Mouse (Mus musculus): ENCODE results near the gene Ncaph. TPM values are rescaled to one million over a fixed set of nuclear protein-coding genes. Genes with fewer than 3 reads are reported as not detected.

The Ncaph gene
- total and polyA plus RNA-seq, 3 experiments = 53.4 to 74.1 (median 55.3) TPM

DNA sequence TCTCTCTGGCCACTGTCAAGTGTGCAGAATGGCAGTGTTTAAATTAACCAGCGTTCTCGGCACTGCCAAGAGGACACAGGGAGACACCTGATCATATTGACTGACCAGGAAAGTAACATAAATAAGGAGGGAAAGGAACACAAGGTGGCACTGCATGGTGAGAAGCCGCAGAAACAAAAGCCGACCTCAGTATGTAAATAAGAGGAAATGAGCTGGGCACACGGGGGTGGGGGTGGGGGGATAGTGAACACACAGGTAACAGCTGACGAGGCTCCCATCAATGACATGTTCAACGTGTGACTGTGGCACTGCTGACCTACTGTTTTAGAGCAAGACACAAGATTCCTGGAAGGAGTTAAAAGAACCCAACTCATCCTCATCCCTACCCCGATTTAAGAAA is 2.4 kb downstream of the Ncaph start (continued):
- TF ChIP-seq ZKSCAN1 (IDR thresholded peaks at IDR 0.05; ENCODE audit: borderline replicate concordance, low read depth, low read length) = no peak
- peak; percentile 76 for TF ChIP-seq MXI1 (IDR thresholded peaks at IDR 0.05; ENCODE audit: low read depth, low read length)
- TF ChIP-seq CHD1 (IDR thresholded peaks at IDR 0.05; ENCODE audit: low read depth, low read length) = no peak
- no peak for TF ChIP-seq RCOR1 (conservative IDR thresholded peaks at IDR 0.05; ENCODE audit: low read depth, low read length)
- no peak for TF ChIP-seq ZNF384 (IDR thresholded peaks at IDR 0.05; ENCODE audit: low read depth, low read length)
- no peak for TF ChIP-seq HCFC1 (IDR thresholded peaks at IDR 0.05; ENCODE audit: low read depth, low read length)
- TF ChIP-seq SIN3A (IDR thresholded peaks at IDR 0.05; ENCODE audit: low read length) = peak; percentile 96
- no peak for TF ChIP-seq PAX5 (IDR thresholded peaks at IDR 0.05; ENCODE audit: low read length)
- no peak for TF ChIP-seq NELFE (IDR thresholded peaks at IDR 0.05; ENCODE audit: low read depth, low read length)
- no peak for TF ChIP-seq E2F4 (IDR thresholded peaks at IDR 0.05; ENCODE audit: insufficient replicate concordance, low read depth, low read length)

DNA sequence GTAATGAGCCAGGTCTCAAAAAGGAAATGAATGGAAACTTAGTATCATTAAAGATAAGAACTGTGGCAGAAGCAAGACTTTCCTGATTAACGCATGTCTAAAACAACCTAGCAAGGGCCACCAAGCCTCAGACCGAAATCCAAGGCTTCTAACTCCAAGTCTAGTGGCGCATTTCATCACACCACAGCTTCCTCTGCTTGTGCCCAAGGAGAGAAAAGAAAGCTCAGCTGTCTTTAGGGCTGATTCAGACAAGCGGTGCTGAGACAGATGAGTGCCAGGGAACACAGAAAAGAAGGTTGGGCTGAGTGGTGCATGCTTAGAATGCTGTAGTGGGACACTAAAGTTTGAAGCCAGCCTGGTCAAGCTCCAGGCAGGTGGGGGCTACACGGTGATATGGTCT is 4.8 kb downstream of the Ncaph start:
- TF ChIP-seq JUN (IDR thresholded peaks at IDR 0.05; ENCODE audit: insufficient read depth, low read depth, low read length) (no peak), UBTF (IDR thresholded peaks at IDR 0.05; ENCODE audit: low read depth, low read length) (no peak), ZNF384 (IDR thresholded peaks at IDR 0.05; ENCODE audit: low read depth, low read length) (no peak), MEF2A (IDR thresholded peaks at IDR 0.05; ENCODE audit: borderline replicate concordance, low read depth, low read length) (no peak), CHD1 (IDR thresholded peaks at IDR 0.05; ENCODE audit: low read depth, low read length) (no peak), USF2 (conservative IDR thresholded peaks at IDR 0.05; ENCODE audit: low read depth, low read length) (no peak), TCF12 (IDR thresholded peaks at IDR 0.05; ENCODE audit: low read depth, low read length) (no peak), MYC (IDR thresholded peaks at IDR 0.05; ENCODE audit: low read depth, low read length) (no peak), IRF4 (IDR thresholded peaks at IDR 0.05; ENCODE audit: low read depth, low read length) (no peak), PAX5 (IDR thresholded peaks at IDR 0.05; ENCODE audit: low read length) (no peak), NRF1 (IDR thresholded peaks at IDR 0.05; ENCODE audit: low read depth, low read length) (no peak), HCFC1 (IDR thresholded peaks at IDR 0.05; ENCODE audit: low read depth, low read length) (no peak), MAX (IDR thresholded peaks at IDR 0.05; ENCODE audit: low read length) (no peak), BHLHE40 (IDR thresholded peaks at IDR 0.05; ENCODE audit: low read depth, low read length) (no peak)
- H3K9ac ChIP-seq (ENCODE audit: insufficient read depth, low read depth) = no peak overlapping the region
- H3K36me3 ChIP-seq (replicated peaks in 1 of 2; ENCODE audit: control insufficient read depth in 1 of 2, insufficient read depth in 1 of 2, low read length in 1 of 2) = peaks cover 28 to 63% of the 10 kb centered on the region in 2 experiments
- in situ Hi-C loops (cut with MboI; ENCODE audit: low pct_ligation_motif_present, low pct_unique_long_range_greater_than_20kb, low sequenced_read_pairs) (no loop called here), dilution Hi-C loops (cut with MboI; ENCODE audit: extremely low pct_ligation_motif_present, extremely low pct_unique_long_range_greater_than_20kb, low sequenced_read_pairs) (no loop called here)
- no peaks in the 10 kb centered on the region for H3K9me3 ChIP-seq (replicated peaks; ENCODE audit: low read length)
- H3K4me1 ChIP-seq (ENCODE audit: control insufficient read depth in 1 of 2, insufficient read depth in 2 of 2) = peaks cover 15 to 36% of the 10 kb centered on the region in 2 experiments
- no peak overlapping the region for H3K4me2 ChIP-seq (ENCODE audit: insufficient read depth, low read depth, poor library complexity, severe bottlenecking)
- H3K27ac ChIP-seq (ENCODE audit: insufficient read depth, low read depth) = no peak overlapping the region
- H3K79me2 ChIP-seq (replicated peaks; ENCODE audit: control insufficient read depth, extremely low read depth, insufficient read depth, poor library complexity, severe bottlenecking) = peaks cover 60% of the 10 kb centered on the region
- DNase-seq (ENCODE audit: extremely low read depth) = no peak
- no peak overlapping the region for H3K4me3 ChIP-seq (replicated peaks in 1 of 3; ENCODE audit: low read depth in 2 of 3, low read length in 2 of 3, poor library complexity in 1 of 3)
- no peaks in the 10 kb centered on the region for H3K27me3 ChIP-seq (replicated peaks)

Measured in CH12.LX (cell line).